Mouse (Mus musculus) olfactory bulb, adult 2 months (tissue): Measurements from ENCODE around the gene Opcml. TPM values are rescaled to one million over a fixed set of nuclear protein-coding genes. Genes with fewer than 3 reads are reported as not detected.

ENCODE experiments used
- H3K27ac ChIP-seq: fragments of 200-500 bp; 2 replicates; pipeline ENCODE4 v1.5.1; 2012; ENCODE audit warnings: low read depth, low read length; ENCODE audit not compliant: insufficient read depth
- H3K4me1 ChIP-seq: fragments of 200-500 bp; 2 replicates; pipeline ENCODE4 v1.6.1; 2012; ENCODE audit warnings: low read length; ENCODE audit not compliant: control insufficient read depth, insufficient read depth
- H3K4me3 ChIP-seq: fragments of 200-500 bp; 2 replicates; pipeline ENCODE4 v1.5.1; 2012; ENCODE audit warnings: mild to moderate bottlenecking, low read depth, low read length, moderate library complexity; ENCODE audit not compliant: insufficient read depth
- CTCF ChIP-seq: fragments of 200-500 bp; IDR thresholded peaks from 2 replicates; pipeline ENCODE4 v1.5.1; 2012; ENCODE audit warnings: low read depth, mild to moderate bottlenecking, low read length, moderate library complexity; ENCODE audit not compliant: insufficient read depth
- POLR2A ChIP-seq: fragments of 200-500 bp; IDR thresholded peaks from 2 replicates; pipeline ENCODE4 v1.6.1; 2012; ENCODE audit warnings: mild to moderate bottlenecking, low read depth, low read length, moderate library complexity; ENCODE audit not compliant: insufficient read depth
- WGBS: fragments of 180-500 bp; shearing (Covaris S2); methylation state at CpG from one replicate; pipeline ENCODE4 v1.1.7; 2018; 5-methylcytosine and 5-hydroxymethylcytosine counted together
- polyA plus RNA-seq: library from polyadenylated mRNA; stranded (reverse); fragments of >200 nt; gene quantifications from 2 replicates; pipeline ENCODE4 v1.2.4, GENCODE M21; 2012; ENCODE audit warnings: low replicate concordance; ENCODE audit not compliant: missing spikeins, insufficient read depth, insufficient read length

Gene Opcml
- polyA plus RNA-seq, 1 experiment = not detected

DNA sequence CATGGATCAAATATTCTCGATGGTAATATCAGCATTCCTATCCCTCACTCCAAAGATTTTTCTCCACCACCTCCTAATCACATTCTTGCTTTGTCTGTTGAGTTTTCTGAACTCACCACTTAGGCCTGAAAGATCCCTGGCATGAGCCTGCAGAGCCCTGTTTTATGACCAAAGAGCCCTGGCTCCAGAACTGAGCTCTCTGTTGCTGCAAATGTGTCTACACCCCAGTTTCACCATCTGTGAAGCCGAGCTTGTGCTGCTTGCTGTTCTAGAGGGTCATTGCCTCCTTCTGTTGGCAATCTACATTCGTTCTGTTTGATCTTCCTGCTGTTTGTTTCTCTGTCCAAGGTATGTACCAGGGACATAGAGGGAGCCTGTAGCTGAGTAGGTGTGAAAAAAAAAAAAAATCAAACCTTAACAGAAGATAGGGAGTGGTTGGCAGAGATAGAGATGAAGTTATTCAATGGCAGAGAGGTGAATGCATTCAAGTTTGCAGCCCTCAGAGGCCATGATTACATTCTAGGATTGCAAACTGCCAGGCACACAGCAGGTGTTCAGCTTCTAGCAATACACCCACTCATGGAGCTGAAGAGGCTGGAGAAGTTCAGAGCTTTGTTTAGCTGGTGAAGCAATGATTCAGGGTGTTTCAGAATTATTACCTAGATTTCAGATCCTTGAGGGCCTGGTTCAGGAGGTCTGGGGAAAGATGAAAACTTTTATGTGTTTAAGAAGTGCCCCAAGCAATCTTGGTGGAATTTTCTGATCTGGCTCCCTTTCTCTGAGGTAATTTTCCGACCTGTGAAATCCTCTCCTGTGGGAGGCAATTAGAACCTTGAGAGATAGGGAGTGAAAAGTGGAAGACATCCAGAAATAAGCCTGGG lies 133.6 kb downstream of the Opcml start:
- TF ChIP-seq POLR2A (no peak), CTCF (no peak)
- Histone ChIP-seq H3K4me3 (no peak overlapping the region), H3K27ac (no peak overlapping the region), H3K4me1 (peaks cover 2% of the 10 kb centered on the region; the same call in 1 of the 2 replicates)
- WGBS = 71% methylated on average over 4 of the region's 4 CpGs

DNA sequence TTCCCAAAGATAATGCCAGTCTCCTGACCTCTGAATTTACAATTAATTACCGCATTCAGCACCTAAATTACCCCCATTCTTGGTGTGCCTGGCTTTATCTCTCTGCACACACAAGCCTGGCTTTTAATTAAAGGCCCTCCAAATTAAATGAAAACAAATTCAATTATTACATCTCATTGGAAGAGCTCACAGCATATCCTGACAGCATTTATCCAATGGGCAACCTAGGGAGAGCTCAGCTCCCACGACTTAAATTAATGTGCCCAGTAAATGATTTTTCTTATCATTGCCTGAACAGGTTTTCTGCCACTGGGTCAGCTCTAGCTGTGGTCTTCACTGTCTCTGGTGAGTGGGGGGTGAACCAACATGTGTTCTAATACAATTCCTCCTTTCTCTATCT lies 135.1 kb downstream of the Opcml start:
- WGBS = 61% methylated on average over 2 of the region's 2 CpGs
- H3K4me3 ChIP-seq = no peak overlapping the region
- H3K27ac ChIP-seq = no peak overlapping the region
- no peak for TF ChIP-seq CTCF
- no peak for TF ChIP-seq POLR2A
- peaks cover 2% of the 10 kb centered on the region; the same call in 1 of the 2 replicates for H3K4me1 ChIP-seq

DNA sequence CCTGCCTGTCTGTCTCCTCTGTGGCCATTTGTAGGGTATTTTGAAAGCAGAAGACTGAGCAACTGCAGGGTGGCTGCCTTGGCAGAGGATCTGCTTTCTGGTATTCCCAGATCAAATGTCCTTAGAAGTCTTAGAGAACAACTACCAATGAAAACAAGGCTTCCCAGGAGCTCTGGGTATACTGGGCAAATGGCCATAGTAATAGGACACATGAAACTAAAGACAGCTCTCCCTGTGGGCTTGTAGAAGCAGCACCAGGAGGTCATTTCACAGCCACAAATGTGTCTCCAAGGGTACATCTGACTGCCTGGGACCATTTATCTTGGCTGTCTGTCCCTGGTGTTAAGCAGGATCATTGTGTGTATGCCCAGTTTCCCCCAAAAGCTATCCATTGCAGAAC lies 146.7 kb downstream of the Opcml start:
- TF ChIP-seq POLR2A (no peak), CTCF (no peak)
- no peak overlapping the region for H3K4me3 ChIP-seq

DNA sequence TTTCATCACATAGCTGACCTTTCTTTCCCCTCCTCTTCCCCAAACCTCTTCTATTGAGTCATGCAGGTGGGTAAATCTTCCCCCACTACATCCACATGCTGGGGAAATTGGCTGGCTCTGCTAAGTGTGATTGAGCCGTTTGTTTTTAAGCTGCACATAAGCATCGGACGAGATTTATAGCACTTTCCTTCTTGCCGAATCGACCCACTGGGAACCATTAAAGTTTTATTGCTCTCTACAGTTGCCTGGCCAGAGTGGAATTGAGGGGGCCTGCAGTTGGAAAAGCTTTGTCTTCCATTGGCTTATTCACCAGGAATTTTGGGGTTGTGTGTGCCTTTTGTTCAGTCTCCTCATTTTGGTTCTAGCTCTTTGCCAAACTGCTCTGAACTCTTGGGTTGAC lies 147.1 kb downstream of the Opcml start:
- WGBS = 86% methylated on average over 5 of the region's 5 CpGs
- TF ChIP-seq CTCF = no peak
- no peak for TF ChIP-seq POLR2A
- Histone ChIP-seq H3K4me1 (no peaks in the 10 kb centered on the region), H3K27ac (no peak overlapping the region), H3K4me3 (no peak overlapping the region)

More for the DNA sequence above, 146.7 kb downstream of the Opcml start:
- Histone ChIP-seq H3K27ac (no peak overlapping the region), H3K4me1 (no peaks in the 10 kb centered on the region)

DNA sequence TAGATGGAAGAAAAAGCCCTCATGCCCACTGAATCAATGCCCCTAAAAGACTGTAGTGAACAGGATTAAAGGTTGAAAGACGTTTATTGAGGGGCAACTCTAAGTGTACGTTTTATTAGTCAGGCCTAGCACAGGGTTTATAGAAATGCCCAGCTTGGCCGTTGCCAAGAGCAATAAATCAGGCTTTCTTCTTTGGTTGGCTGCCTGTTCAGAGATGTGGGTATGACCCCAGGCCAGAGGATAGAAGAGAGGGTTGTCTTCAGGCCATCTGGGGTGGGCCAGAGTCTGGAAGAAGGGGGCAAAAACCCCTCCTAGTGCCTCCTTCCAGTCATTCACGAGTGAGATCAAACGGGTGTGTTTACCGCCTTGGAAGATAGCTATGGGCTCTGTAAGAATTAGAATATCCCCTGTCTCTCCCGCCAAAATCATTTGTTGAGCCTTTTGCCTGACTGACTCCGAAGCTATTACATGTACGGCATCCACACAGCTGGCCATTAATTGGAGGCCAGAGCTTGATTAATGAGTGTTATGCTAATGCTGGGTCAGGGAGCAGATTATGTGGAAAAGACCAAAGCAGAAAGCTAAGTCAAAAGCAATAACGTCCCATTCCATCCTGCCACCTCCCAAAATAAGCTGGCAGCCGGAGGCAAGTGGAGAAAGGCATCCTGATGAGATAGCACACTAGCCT lies 154.9 kb downstream of the Opcml start:
- TF ChIP-seq POLR2A (no peak), CTCF (no peak)
- Histone ChIP-seq H3K27ac (no peak overlapping the region), H3K4me1 (no peaks in the 10 kb centered on the region), H3K4me3 (no peak overlapping the region)
- WGBS = 65% methylated on average over 11 of the region's 11 CpGs

DNA sequence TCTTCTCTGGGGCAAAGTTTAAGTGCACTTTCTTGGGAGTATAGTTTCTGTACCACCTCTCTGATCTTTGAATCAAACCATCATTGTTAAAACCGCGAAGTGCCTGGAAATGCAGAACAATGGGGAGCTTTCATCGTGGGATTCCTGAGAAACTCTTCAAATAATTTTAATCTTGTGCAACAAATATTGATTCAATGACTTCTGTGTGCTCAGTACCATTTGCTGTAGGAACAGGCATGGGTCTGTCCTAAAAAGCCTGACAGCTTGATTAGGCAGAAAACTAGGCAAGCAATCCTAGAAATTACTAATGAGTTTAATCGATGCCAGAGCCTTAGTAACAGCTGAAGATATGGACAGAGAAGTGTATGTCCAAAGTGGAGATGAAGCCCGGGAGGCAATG lies 160.5 kb downstream of the Opcml start:
- 47% methylated on average over 5 of the region's 5 CpGs for WGBS
- Histone ChIP-seq H3K27ac (no peak overlapping the region), H3K4me1 (peaks cover 2% of the 10 kb centered on the region; the same call in 1 of the 2 replicates), H3K4me3 (no peak overlapping the region)
- TF ChIP-seq CTCF (no peak), POLR2A (no peak)

DNA sequence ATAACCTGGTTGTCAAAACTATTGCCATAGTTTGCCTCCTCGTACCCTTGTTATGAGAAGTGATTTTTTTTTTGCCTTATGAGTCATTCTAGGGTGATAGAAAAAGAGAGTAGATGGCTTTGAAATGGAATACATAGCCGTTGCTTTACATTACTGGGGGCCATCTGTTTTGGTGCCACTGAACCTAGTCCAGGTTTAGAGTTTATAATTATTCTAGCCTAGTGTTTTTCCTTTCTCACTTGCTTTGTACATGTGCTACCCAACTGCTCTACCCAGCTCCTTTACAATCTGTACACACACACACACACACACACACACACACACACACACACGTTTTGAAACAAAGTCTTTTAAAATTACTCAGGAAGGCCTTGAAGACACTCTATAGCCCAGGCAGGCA lies 171.1 kb downstream of the Opcml start:
- no peak overlapping the region for H3K27ac ChIP-seq
- TF ChIP-seq POLR2A (no peak), CTCF (no peak)
- no peaks in the 10 kb centered on the region for H3K4me1 ChIP-seq
- no peak overlapping the region for H3K4me3 ChIP-seq
- 71% methylated on average over 3 of the region's 3 CpGs for WGBS

DNA sequence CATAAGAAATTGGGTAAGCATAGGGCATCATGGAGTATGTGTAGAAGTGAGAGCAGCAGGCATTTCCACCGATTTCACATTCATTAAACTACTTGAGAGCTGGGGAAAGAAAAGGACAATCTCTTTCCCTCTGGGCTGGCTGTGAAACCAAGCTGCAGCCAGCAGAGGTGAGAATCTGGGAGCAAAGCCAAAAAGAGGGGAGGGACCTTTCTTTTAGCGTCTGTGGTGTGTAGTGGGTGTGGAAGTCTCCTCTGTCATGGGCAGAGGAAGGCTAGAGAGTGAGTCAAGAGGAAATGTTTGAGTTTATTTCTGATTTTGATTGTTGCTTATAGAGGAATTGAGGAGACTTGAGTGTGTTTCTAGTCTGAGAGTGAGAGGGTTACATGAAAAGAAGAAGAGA lies 172.8 kb downstream of the Opcml start:
- H3K27ac ChIP-seq = no peak overlapping the region
- H3K4me1 ChIP-seq = no peaks in the 10 kb centered on the region
- 32% methylated on average over 2 of the region's 2 CpGs for WGBS
- TF ChIP-seq CTCF = no peak
- no peak for TF ChIP-seq POLR2A
- no peak overlapping the region for H3K4me3 ChIP-seq

DNA sequence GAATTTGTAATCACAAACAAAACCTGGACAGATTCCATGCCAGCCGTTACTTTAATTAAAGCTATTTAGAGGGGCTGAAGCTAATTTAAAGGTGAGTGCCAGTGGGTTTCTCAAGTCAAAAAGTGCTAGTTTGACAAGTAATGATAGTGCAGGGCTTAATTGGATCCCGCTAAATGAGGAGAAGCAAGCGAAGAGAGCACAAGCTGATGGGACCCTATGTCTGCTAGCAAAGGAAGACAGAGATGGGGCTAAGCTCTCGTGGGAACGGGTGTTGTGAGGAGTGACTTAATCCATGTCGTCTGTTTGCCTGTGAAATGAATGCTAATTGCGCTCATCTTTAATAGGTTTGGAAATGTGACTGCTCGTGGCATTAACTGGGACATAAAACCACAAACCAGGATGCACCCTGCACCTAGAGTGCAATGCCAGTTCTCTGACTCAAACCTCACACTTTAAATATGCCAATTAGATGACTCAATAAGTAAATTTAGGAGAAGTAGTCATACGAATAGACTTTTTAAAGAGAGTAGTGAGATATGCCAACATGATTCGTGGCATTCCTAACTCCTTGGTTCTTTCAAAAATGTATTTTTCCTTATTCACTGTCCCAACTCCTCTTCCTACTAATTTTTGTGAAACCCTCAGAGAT lies 174.5 kb downstream of the Opcml start:
- Histone ChIP-seq H3K4me1 (no peaks in the 10 kb centered on the region), H3K27ac (no peak overlapping the region), H3K4me3 (no peak overlapping the region)
- 51% methylated on average over 10 of the region's 10 CpGs for WGBS
- TF ChIP-seq CTCF (no peak), POLR2A (no peak)
